Mouse (Mus musculus): ENCODE results near the gene Spsb2.
"Not testable (repeated sequence)": the region's sequence is repeated elsewhere in the genome, so short reads cannot be mapped to it uniquely, and the experiment has no call there.

Gene Spsb2

DNA sequence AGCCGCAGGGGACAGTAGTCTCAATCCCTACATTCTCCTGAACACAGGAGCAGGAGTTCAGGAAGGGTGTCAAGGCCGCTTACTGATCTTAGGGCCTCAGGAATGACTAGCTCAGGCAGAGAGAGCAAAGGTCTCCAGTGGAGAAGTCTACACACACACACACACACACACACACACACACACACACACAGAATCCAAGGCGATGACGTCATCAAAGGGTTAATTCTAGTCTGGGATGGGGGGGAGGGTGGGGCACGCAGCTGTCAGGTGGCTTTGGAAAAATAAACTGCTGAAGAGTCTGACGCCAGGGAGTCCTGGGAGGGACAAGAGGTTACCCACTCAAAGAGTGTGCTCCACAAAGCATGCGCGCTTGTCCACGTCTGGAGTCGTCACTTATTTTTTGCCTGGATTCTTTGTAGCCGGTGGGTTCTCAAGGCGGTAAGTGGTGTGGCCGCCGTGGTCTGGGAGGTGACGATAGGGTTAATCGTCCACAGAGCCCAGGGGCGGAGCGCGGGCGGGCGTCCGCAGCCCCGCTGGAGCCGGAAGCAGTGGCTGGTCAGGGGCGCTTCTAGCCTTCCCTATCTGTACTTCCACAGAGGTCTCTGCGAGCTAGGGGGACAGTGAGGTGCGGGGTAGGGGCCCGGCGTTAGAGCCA, at the start of gene Spsb2:
TSS of gene Spsb2 (plus strand) at position 304 of the 655 bp plus-strand sequence.
- DNase-seq: peak; percentile 73

DNA sequence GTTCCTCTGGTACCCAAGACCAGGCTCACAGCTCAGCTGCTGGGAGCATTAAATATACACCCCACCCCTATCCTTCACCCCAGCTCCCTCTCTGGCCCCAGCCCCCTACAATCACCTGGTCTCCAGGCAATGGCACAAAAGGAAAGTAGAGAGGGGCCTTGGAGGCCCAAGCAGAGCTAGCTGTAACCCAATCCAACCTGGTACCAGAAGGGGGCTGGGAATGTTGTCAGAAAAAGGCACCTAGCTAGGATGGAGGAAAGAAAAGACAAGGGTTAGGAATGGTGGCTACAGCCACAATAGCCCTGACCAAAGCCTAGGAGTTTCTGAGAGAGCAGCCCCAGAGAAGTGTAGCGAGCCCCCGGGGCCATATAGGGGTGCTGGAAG, 49.6 kb upstream of the Spsb2 start:
- DNase-seq: peak; percentile 56

DNA sequence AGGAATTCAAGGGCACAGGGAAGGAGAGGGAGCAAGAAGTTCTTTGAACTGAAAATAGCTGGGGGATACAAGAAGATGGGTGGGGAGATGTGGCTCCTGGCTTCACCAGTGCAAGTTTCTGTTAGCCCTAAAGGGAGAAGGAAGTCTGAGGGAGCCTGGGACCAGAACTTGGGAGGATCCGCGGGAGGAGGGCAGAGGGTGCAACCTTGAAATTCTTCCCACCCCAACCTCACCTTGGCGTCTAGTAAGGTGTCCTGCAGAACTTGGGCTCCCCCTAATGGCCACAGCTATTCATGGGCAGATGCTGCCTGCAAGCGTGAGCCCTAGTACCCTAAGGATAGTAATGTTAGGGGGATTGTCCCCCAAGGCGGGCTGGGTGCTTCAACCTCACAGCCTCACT, 49.2 kb upstream of the Spsb2 start:
- peak; percentile 89 for DNase-seq

DNA sequence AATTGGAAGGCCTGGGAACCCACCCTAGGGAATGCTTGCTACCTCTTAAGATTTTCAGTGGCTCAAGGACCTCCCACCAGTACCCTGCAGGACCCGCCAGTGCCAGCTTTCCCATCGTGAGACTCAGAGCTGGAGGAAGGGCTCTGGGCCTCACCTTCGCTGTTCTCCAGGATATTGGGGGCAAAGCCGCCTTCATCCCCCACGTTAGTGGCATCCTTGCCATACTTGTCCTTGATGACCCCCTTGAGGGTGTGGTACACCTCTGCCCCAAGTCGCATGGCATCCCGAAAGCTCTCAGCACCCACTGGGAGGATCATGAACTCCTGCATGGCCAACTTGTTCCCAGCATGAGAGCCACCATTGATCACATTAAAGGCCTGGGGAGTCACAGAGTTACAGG, 42.5 kb upstream of the Spsb2 start:
- no peak for DNase-seq

DNA sequence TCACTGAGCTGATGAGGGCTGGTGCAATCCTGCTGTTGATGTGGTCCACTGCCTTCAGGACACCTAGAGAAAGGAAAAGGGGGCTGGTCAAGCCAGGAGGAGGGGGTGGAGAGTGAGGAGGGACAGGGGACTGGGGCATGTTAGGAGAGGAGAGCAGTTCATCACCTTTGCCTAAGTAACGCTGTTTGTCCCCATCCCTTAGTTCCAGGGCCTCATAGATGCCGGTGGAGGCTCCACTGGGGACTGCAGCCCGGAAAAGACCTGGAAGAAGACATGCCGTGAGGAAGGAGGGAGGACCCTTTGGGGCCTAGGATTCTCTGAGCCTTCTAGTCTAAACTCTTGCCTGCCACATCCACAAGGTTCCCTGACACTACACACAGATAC, 40.9 kb upstream of the Spsb2 start:
- DNase-seq: peak; percentile 54

DNA sequence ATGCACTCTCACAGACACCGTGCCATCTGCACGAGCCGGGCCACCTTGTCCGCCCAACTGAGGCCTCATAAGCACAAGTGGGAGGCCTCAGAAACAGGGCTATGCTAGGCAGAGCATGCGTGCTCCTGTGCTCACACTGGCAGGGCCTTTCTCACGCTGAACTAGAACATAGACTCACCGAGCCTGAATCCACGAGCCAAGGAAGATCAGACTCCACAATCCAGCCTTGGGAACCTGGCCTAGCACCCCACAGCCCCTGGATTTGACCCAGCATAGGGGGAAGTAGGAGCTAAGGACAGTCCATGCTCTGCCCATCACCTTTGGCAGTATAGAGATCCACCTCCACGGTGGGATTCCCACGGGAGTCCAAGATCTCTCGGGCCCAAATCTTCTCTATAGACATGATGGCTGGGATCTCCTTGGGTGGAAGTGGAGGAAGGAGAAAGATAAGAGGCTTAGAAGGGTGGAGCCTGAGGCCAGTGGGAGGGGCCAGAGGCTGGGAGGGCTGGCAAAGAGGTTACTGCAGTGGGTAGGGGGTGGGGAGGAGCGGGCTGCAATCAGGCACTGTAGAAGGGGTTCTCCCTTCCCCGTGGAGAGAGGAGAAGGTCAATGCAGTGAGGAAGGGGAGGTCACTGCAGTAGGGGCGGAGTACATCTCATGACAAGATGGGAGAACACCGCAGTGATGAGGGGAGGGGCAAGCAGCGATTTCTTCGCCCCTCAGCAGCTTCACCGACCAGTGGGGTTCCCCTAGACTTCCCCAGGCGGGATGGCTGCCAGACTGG, 40.3 kb upstream of the Spsb2 start:
- DNase-seq: peak; percentile 84

DNA sequence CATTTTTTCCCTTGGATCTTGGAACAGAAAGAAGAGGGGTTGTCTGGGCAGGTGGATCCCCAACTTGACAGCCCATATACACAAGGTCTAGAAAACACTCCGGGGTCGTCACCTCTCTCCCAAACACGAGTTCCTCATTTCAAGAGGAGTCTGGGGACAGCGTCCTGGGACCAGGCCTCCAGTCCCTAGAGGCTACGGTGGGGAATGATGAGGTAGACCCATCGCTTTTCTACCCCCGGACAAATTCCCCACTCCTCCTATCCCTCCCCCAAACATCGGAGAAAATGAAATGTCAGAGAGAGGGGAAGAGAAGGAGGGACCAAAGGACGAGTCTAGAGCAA, 39.8 kb upstream of the Spsb2 start:
- no peak for DNase-seq

DNA sequence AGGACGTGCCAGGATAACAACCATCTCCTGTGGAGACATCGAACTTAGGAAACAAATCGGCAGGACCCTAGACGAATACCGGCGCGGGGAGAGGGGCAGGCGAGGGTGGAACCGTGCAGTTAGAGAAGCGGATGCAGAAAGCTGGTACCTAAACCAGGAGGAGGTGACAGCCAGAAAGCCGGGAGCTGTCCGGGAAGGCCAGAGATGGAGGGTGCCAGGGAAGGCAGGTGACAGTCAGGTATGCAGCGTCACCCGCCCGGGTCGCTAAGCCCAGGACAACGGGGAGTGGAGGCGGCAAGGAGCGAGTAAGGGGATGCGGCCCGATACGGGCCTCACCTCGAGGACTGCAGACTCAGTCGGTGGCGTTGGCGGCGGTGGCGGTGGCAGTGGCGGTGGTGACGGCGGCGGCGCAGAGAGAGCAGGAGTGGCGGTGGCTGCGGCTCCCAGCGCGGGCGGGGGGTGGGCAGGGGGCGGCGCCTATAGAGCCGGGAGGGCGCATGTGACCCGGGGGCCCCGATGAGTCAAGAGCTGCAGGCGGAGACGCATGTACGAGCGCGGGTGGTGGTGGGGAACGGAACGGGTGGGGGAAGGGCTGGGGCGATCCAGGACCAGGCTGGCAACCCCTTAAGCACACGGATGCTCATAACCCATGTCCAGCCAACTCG, 39.2 kb upstream of the Spsb2 start, which contains the start of gene Eno2:
TSS of gene Eno2 (minus strand) at position 573 of the 665 bp plus-strand sequence.
- DNase-seq: peak; percentile 87

DNA sequence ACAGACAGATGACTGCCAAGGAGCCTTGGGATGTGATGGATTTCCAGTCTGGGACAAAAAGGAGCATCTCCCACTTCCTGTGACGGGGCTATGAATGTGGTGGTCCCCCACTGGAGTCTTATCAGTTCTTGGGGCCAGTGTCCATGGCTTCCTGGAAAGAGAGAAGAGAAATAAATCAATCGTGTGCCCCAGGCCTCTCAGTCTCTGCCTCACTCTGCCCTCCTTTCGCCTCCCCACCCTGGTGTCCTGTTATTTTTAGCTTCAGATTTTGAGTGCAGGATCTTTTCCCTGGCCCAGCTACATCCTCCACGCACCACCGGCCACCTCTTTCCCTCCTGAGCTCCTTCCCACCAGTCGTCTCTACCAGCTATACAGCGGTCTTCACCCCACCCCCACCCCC, 38.4 kb upstream of the Spsb2 start:
- peak; percentile 68 for DNase-seq

DNA sequence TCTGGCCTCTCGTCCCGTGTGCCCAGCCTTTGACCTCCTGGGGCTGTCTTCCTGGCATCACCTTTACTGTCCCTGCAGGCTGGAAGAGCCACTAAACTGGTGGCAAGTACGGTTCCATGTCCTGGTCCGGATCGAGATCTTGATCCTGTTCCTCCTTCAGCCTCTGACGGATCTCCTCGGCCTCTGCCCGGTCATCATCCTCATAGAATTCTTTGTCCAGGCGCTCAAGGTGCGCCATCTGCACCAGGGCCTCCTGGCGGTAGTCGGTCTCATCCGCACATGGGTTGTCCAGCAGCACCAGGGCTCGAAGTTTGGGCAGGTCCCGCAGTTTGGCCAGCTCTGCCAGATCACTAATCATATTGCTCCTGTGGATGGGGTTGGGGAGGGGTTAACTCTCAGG, 38.0 kb upstream of the Spsb2 start:
- DNase-seq: peak; percentile 74

DNA sequence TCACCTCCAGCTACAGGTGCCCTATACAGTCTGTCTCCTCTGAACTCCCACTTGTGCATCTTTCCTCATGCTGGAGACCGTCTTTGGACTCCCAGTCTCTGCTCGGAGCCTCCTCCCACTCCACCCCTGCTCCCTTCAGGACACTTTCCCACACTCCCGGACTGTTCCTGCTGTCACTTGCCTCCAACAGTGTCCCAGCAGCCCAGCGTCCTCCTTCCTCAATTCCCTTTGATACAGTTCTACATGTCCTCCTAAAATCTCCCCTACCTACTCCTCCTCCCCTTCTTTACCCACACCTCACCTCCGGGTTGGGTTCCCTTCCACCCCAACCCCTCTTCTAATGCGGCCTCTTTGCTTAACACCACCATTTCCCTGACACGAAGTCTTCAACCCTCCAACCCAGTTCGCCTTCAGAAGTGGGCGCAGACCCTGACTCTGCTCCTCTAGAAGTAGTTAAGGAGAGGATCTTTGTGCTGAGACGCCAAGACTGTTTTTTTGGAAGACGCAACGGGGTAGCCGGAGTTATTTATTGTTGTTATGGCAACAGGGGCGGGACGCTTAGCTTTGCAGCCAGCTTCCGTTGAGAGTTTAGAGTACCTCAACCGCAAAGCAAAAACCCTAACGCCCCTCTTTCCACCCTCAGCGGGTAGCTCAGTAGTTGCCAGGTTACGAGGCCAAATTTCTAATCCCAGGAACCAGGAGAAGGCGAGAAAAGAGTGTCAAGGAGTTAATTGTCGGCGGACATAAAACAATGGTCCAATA, 29.1 kb upstream of the Spsb2 start, which contains the start of gene Lrrc23:
TSS of gene Lrrc23 (minus strand) at position 506 of the 762 bp plus-strand sequence.
- peak; percentile 52 for DNase-seq

DNA sequence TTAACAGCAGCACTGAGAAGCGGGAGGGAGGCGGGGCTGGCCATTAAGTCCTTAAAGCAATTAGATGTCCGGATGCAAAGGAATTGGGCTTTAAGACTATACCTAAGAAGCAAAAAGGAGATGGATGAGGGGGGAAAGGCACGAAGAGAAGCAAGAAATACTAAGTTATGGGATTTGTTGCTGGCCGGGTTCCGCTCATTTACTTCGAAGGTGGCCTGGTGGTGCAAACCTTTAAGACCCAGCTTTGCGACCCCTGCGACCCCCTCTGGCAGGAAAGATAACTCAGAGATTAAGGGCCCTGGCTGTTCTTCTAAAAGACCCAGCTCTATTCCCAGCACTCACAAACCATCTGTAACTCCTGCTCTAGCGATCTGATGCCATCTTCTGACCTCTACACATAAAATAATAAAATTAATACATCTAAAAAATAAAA, 28.5 kb upstream of the Spsb2 start:
- DNase-seq: no peak

DNA sequence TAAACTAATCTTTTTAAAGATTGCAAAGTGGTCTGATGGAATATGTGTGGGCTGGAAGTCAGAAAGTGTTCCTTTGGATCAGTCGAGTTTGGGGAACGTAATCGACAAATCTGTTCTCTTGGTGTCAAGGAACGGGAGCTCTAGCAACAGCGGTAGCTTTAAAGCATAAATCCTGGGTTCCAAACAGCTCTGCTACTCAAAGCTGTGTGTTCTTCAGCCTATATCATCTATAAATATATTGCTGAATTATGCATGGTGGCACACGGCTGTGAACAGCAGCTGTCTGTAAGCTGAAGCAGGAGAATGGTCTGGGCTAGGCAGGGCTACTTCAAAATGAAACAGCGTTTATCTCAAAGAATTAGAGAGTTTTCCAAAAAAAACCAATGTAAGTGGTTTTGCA, 27.5 kb upstream of the Spsb2 start:
- no peak for DNase-seq

DNA sequence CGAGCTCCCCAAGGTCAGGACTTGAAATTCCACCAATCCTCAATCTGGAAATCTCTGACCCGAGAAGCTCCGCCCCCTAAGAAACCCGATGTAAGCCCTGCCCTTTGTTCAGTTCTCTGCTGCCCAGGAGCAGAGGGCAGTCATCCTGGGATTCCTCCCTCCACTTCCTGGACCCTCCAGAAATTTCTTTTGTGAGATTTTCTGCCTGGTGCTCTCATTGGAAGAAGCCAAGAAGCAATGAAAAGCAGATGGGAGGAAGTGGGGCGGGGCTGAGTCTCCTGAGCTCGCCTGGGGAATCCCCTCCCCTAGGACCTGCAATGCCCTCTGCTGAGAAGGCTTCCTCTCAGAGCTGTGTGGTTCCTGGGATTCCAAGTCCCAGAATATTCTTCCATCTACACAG, 26.0 kb upstream of the Spsb2 start:
- DNase-seq: no peak

DNA sequence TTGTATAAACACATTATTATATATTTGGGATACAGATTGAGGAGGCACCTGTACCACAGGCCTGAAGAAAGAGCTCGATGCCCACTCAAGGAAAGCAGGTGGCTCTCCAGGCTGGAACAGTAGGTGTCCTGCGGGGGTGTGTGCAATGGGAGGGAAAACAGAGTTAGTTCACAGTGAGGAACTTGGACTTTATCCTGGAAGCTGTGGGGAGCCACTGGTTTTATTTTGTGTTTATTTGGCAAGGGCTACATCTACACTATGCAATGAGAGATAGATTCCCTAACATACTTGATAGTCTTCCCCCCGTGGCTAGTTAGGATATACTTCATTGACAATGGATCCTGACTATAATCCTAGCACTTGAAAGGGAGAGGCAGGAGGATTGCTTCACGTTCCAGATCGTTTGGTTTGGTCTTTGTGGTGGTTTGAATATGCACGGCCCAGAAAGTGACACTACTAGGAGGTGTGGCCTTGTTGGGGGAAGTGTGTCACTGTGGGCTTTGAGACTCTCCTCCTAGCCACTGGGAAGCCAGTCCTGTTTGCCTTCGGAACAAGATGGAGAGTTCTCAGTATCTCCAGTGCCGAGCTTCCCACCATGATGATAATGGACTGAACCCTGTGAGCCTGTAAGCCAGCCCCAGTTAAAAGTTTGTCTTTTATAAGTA, 21.6 kb upstream of the Spsb2 start:
- DNase-seq: peak; percentile 93

DNA sequence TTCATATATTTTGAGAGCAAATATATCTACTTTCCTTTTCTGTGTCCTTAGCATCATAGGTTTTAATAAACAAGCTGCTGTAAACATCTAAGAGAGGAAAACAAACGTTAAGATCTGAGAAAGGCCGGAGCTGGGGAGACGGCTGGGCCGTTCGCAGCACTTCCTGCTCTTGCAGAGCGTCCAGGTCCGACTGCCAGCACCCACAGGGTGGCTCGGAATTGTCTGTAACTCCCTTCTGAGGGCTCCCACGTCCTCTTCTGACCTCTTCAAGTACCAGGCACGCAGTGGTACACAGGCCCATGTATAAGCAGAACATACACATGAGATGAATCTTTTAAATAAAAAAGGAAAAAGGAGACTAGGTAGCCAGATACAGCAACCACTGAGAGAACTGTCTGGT, 20.7 kb upstream of the Spsb2 start:
- peak; percentile 56 for DNase-seq

DNA sequence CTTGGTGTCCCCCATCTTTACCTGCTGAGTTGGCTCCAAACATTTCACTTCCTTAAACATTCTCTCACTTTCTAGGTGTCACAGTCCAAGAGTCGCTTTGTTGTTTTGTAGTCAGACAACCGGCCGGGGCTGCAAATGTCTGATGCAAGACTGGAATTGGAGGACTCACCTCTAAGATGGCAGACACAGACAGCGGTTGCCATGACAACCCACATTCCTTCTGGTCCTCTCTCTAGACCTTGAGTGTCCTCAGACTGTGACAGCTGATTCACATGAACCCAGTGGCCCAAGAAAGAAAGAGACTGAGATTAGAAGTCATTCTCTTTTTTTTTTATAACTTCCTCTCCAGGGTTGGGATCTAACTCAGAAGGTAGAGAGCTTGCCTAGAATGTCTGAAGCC, 18.9 kb upstream of the Spsb2 start:
- no peak for DNase-seq

DNA sequence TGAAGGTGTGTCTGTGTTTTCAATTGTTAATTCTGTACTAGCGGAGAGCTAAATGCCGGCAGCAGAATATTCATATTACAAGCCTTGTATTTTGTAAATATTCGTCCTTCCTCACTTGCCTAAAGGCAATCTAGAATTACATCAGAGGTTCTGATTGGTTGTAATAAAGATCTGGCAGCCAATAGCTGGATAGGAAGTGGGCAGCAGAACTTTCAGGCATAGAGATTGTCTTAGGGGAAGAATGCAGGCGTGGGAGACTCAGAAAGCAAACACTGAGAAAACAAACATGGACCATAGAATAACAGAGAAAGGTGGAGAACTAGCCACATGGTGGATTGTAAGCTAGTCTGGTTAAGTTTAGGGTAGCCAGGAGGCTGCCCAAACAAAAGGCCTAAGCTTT, 18.3 kb upstream of the Spsb2 start:
- no peak for DNase-seq

DNA sequence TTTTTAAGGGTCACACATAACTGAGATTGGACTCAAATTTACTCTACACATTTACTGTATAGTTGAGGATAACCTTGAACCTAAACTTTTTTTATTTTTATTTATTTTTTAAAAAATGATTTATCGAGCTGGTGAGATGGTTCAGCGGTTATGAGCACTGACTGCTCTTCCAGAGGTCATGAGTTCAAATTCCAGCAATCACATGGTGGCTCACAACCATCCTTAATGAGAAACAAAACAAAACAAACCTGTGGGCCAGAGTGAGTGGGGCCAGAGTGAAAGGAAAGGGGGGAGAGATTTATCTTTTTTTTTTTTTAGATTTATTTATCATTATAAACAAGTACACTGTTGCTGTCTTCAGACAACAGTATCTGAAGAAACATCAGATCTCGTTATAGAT, 16.6 kb upstream of the Spsb2 start:
- DNase-seq: no peak

DNA sequence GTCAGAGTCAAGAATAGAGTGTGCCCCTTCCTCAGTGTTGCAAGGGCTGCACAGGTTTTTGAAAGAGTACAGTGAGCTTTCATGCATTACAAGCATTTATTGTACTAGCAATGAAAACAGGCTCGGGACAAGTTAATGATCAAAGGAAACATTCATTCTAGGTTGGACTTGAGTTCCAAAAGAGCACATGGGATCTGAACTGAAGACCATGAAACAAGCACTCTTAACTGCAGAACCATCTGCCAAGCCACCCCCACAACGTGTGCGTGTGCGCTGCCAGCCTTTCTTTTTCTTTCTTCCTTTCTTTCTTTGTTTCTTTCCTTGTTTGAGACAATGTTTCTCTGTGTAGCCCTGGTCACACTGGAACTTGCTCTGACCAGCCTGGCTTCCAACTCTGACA, 12.7 kb upstream of the Spsb2 start:
- no peak for DNase-seq

DNA sequence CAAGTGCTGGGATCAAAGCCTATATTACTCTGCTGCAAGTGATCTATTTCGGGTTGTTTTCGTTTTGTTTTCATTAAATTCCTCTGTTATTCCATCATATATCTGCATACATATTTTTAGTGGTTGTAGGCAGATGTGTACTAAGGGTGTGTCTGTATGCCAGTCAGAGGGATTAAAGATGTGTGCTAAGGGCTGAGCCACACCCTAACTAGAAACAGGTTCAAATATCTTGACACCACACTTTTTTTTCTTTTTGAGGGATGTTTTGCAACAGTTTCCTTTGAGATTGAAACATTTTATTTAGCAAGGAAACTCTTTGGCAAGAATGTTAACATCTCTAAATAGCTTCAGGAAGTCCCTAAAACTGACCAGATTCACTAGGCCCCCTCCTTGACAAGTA, 12.3 kb upstream of the Spsb2 start:
- no peak for DNase-seq

DNA sequence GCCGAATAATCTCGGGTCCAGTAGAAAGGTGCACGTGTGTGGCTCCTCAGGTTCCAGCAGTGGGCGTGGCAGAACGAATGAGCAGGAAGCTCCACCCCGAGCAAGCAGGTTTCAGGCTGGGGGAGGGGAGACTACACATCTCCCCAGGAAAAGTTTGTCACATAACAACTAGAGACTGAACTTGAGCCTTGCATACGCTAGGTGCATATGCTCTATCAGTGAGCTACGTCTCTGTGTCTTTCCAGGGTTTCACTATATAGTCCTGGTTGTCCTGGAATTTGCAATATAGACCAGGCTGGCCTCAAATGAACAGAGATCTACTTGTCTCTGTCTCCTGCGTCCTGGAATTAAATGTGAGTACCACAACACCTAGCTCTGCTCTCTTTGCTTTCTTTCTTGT, 6.1 kb upstream of the Spsb2 start:
- not testable (repeated sequence) for DNase-seq

DNA sequence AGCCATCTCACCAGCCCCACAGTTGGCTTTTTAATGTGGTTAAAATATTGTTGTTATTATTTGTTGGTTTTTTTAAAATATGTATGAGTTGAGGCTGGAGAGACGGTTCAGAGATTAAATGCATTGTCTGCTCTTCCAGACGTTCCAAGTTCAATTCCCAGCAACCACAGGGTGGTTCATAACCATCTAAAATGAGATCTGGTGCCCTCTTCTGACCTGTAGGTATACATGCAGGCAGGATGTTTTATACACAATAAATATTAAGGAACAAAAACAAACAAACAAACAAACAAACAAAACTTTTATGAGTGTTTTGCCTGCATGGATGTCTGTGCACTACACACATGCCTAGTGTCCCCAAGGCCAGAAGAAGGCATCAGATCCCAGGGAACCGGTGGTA, 5.4 kb upstream of the Spsb2 start:
- no peak for DNase-seq

Measured in cerebellum, adult 9-11 months (tissue).